ENCODE assay signal across 8 mouse cellular contexts in the genomic region with DNA sequence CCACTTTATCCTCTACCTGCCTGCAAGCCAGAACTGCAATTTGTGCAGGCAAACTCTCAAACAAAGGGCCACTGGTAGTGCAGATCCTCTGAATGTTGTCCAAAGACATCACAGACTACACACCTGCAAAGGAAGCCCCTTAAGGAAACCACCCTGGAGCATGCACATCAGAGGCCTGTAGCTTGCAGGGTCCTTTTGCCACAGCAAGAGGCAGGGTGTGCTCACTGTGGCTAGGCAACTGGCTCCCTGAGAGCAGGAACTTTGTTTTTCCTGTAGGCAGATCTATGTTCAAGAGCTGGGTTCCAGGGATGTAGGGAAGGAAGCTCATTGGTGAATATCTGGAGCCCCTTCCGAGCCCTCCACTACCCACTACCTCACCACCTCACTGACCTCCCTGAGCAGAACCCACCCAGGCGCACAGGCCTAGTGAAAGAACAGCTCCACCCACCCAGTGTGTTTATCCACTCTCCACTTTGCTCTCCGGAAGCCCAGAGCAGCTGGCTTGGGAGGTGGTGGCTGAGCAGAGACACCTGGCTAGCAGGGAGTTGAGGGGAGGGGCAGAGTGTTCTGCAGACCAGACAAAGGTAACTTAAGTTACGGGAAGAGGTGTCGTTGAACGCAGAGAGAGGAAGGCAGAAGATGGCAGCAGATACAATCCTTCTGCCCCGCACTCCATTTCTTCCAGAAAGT. TPM values are rescaled to one million over a fixed set of nuclear protein-coding genes. Genes with fewer than 3 reads are reported as not detected.
DNase-seq lines count a peak whose midpoint lies in the region; ATAC-seq and TF ChIP-seq lines count a peak whose summit lies in the region.

No protein-coding gene starts in this region.

- H3K27ac ChIP-seq in kidney, embryonic 15.5 days, result no peak overlapping the region
- no peak overlapping the region for H3K27ac ChIP-seq in forebrain, postnatal 0 days (ENCODE audit: low read depth, low read length)
- H3K27ac ChIP-seq in lung, postnatal 0 days (ENCODE audit: low read length), result no peak overlapping the region

- 27% methylated on average over 7 of the region's 7 CpGs for WGBS in kidney, embryonic 15.5 days
- WGBS in forebrain, postnatal 0 days, result 63% methylated on average over 7 of the region's 7 CpGs
- 27% methylated on average over 7 of the region's 7 CpGs for WGBS in lung, postnatal 0 days

- no peak overlapping the region for H3K9ac ChIP-seq in kidney, embryonic 15.5 days
- no peak overlapping the region for H3K9ac ChIP-seq in forebrain, postnatal 0 days
- H3K9ac ChIP-seq in lung, postnatal 0 days (replicated peaks; ENCODE audit: low read depth), result no peak overlapping the region

- no peaks in the 10 kb centered on the region for H3K36me3 ChIP-seq in kidney, embryonic 15.5 days
- H3K36me3 ChIP-seq in forebrain, postnatal 0 days (ENCODE audit: insufficient read depth), result no peaks in the 10 kb centered on the region
- H3K36me3 ChIP-seq in lung, postnatal 0 days (ENCODE audit: insufficient read depth, low read length), result no peaks in the 10 kb centered on the region

- peaks cover 78% of the 10 kb centered on the region for H3K4me1 ChIP-seq in kidney, embryonic 15.5 days
- peaks cover 25% of the 10 kb centered on the region for H3K4me1 ChIP-seq in forebrain, postnatal 0 days (ENCODE audit: insufficient read depth)
- peaks cover 14% of the 10 kb centered on the region; the same call in 1 of the 2 replicates for H3K4me1 ChIP-seq in lung, postnatal 0 days (ENCODE audit: insufficient read depth, low read depth, low read length)

- TF ChIP-seq EP300 in lung, postnatal 0 days (IDR thresholded peaks at IDR 0.05), result no peak

- peaks cover 39% of the 10 kb centered on the region for H3K27me3 ChIP-seq in kidney, embryonic 15.5 days
- H3K27me3 ChIP-seq in forebrain, postnatal 0 days (ENCODE audit: insufficient read depth, low read length), result no peaks in the 10 kb centered on the region
- peaks cover 8% of the 10 kb centered on the region; the same call in 1 of the 2 replicates for H3K27me3 ChIP-seq in lung, postnatal 0 days (replicated peaks; ENCODE audit: insufficient read depth, low read length)

- H3K4me3 ChIP-seq in kidney, embryonic 15.5 days (replicated peaks), result 0 out of 2 replicates have a peak overlapping the region, but pooled peaks have one; percentile 51
- no peak overlapping the region for H3K4me3 ChIP-seq in forebrain, postnatal 0 days (ENCODE audit: low read depth, low read length)
- no peak overlapping the region for H3K4me3 ChIP-seq in lung, postnatal 0 days (ENCODE audit: low read depth, low read length)

- no peak for TF ChIP-seq CTCF in forebrain, postnatal 0 days (IDR thresholded peaks at IDR 0.05; ENCODE audit: low read depth)
- TF ChIP-seq CTCF in lung, postnatal 0 days (IDR thresholded peaks at IDR 0.05), result no peak

- H3K4me2 ChIP-seq in kidney, embryonic 15.5 days, result peak overlapping the region; percentile 99
- peak overlapping the region; percentile 99 for H3K4me2 ChIP-seq in forebrain, postnatal 0 days (ENCODE audit: low read depth)
- H3K4me2 ChIP-seq in lung, postnatal 0 days (replicated peaks; ENCODE audit: low read depth, low read length), result no peak overlapping the region; the same call in 1 of the 2 replicates

- H3K9me3 ChIP-seq in kidney, embryonic 15.5 days (replicated peaks), result no peaks in the 10 kb centered on the region
- H3K9me3 ChIP-seq in forebrain, postnatal 0 days (ENCODE audit: low read length), result no peaks in the 10 kb centered on the region
- H3K9me3 ChIP-seq in lung, postnatal 0 days (ENCODE audit: low read length), result no peaks in the 10 kb centered on the region

- ATAC-seq in kidney, embryonic 15.5 days (replicated peaks; ENCODE audit: low FRiP score), result no peak
- ATAC-seq in forebrain, postnatal 0 days, result no peak
- ATAC-seq in lung, postnatal 0 days, result peak; percentile 12; the same call in 1 of the 2 replicates

- DNase-seq in kidney, postnatal 36 days, result no peak
- no peak for DNase-seq in forebrain, postnatal 0 days
- peak; percentile 66 for DNase-seq in lung, postnatal 0 days (ENCODE audit: low spot score)
- peak; percentile 71 for DNase-seq in thymus, postnatal 0 days (ENCODE audit: low spot score)
- DNase-seq in layer of hippocampus, adult 11-12 months (ENCODE audit: low spot score), result no peak
- no peak for DNase-seq in retina, embryonic 14.5 days (ENCODE audit: low spot score)
- no peak for DNase-seq in urinary bladder, postnatal 14 days (ENCODE audit: low spot score)

RNA-seq across cellular contexts. Expression of a gene that starts 4.1 kb away (rescaled TPM):
- polyA plus RNA-seq in kidney, embryonic 15.5 days (2015; fragmentation: Nextera tagmentation; extraction: Ambion mirVana), result 7.1 and 7.2 TPM in 2 replicates
- 13.5 and 21.2 TPM in 2 replicates for total RNA-seq in forebrain, postnatal 0 days (2014; rRNA removed)
- polyA plus RNA-seq in forebrain, postnatal 0 days (2015; fragmentation: Nextera tagmentation; extraction: Ambion mirVana), result 4.7 and 6.8 TPM in 2 replicates
- 5.0 and 5.8 TPM in 2 replicates for polyA plus RNA-seq in lung, postnatal 0 days (2015; fragmentation: Nextera tagmentation; extraction: Ambion mirVana)
- polyA plus RNA-seq in thymus, postnatal 0 days (2015; fragmentation: Nextera tagmentation; extraction: Ambion mirVana), result 5.3 and 7.2 TPM in 2 replicates

RNA-seq across cellular contexts. Expression of a gene that starts 17.3 kb away (rescaled TPM):
- 15.4 and 18.4 TPM in 2 replicates for polyA plus RNA-seq in kidney, embryonic 15.5 days (2015; fragmentation: Nextera tagmentation; extraction: Ambion mirVana)
- 6.1 and 8.3 TPM in 2 replicates for total RNA-seq in forebrain, postnatal 0 days (2014; rRNA removed)
- polyA plus RNA-seq in forebrain, postnatal 0 days (2015; fragmentation: Nextera tagmentation; extraction: Ambion mirVana), result 6.3 and 6.8 TPM in 2 replicates
- 20.3 and 26.5 TPM in 2 replicates for polyA plus RNA-seq in lung, postnatal 0 days (2015; fragmentation: Nextera tagmentation; extraction: Ambion mirVana)
- 1.5 and 1.7 TPM in 2 replicates for polyA plus RNA-seq in thymus, postnatal 0 days (2015; fragmentation: Nextera tagmentation; extraction: Ambion mirVana)

RNA-seq across cellular contexts. Expression of a gene that starts 44.6 kb away (rescaled TPM):
- polyA plus RNA-seq in kidney, embryonic 15.5 days (2015; fragmentation: Nextera tagmentation; extraction: Ambion mirVana), result 0.82 and 1.1 TPM in 2 replicates
- 8.0 and 9.5 TPM in 2 replicates for total RNA-seq in forebrain, postnatal 0 days (2014; rRNA removed)
- 3.4 and 5.1 TPM in 2 replicates for polyA plus RNA-seq in forebrain, postnatal 0 days (2015; fragmentation: Nextera tagmentation; extraction: Ambion mirVana)
- polyA plus RNA-seq in lung, postnatal 0 days (2015; fragmentation: Nextera tagmentation; extraction: Ambion mirVana), result 0.54 and 0.94 TPM in 2 replicates
- polyA plus RNA-seq in thymus, postnatal 0 days (2015; fragmentation: Nextera tagmentation; extraction: Ambion mirVana), result 2.0 and 3.0 TPM in 2 replicates

RNA-seq across cellular contexts. Expression of a gene that starts 46.1 kb away (rescaled TPM):
- 59.2 and 62.0 TPM in 2 replicates for polyA plus RNA-seq in kidney, embryonic 15.5 days (2015; fragmentation: Nextera tagmentation; extraction: Ambion mirVana)
- 58.2 and 64.1 TPM in 2 replicates for total RNA-seq in forebrain, postnatal 0 days (2014; rRNA removed)
- polyA plus RNA-seq in forebrain, postnatal 0 days (2015; fragmentation: Nextera tagmentation; extraction: Ambion mirVana), result 38.7 and 44.6 TPM in 2 replicates
- polyA plus RNA-seq in lung, postnatal 0 days (2015; fragmentation: Nextera tagmentation; extraction: Ambion mirVana), result 22.4 and 25.6 TPM in 2 replicates
- 32.6 and 33.9 TPM in 2 replicates for polyA plus RNA-seq in thymus, postnatal 0 days (2015; fragmentation: Nextera tagmentation; extraction: Ambion mirVana)

Comparison
In these comparisons a context has a peak if more than half of its experiments do, and no peak if none do; other contexts are left out.
1. DNase-seq: peak in lung, postnatal 0 days (single experiment) and thymus, postnatal 0 days (single experiment); none in kidney, postnatal 36 days (0 of 2), forebrain, postnatal 0 days (single experiment), layer of hippocampus, adult 11-12 months (single experiment), retina, embryonic 14.5 days (single experiment) and urinary bladder, postnatal 14 days (single experiment).